Mouse (Mus musculus): ENCODE results near the gene Il18r1. TPM values are rescaled to one million over a fixed set of nuclear protein-coding genes. Genes with fewer than 3 reads are reported as not detected.
A peak's percentile ranks its signal among the peaks of the same experiment; 100 is the strongest.

Il18r1 gene
- polyA plus RNA-seq, 1 experiment: 0.05 TPM

GRCm38 (mm10) chr1:40499708-40500107, 34.4 kb downstream of the Il18r1 start:
- no peak for DNase-seq (ENCODE audit: low read depth)
- TF ChIP-seq POLR2A (IDR thresholded peaks at IDR 0.05; ENCODE audit: borderline replicate concordance, extremely low read depth, insufficient read depth, insufficient read length, poor library complexity, severe bottlenecking) (no peak), CTCF (IDR thresholded peaks at IDR 0.05; ENCODE audit: borderline replicate concordance, extremely low read depth, insufficient read depth, insufficient read length) (no peak)

- TF ChIP-seq POLR2A (IDR thresholded peaks at IDR 0.05; ENCODE audit: borderline replicate concordance, extremely low read depth, insufficient read depth, insufficient read length, poor library complexity, severe bottlenecking) (no peak), CTCF (IDR thresholded peaks at IDR 0.05; ENCODE audit: borderline replicate concordance, extremely low read depth, insufficient read depth, insufficient read length) (no peak)
- DNase-seq (ENCODE audit: low read depth): no peak
Observed at GRCm38 (mm10) chr1:40501126-40501525, 35.8 kb downstream of the Il18r1 start.

- no peak for DNase-seq (ENCODE audit: low read depth)
- TF ChIP-seq CTCF (IDR thresholded peaks at IDR 0.05; ENCODE audit: borderline replicate concordance, extremely low read depth, insufficient read depth, insufficient read length) (no peak), POLR2A (IDR thresholded peaks at IDR 0.05; ENCODE audit: borderline replicate concordance, extremely low read depth, insufficient read depth, insufficient read length, poor library complexity, severe bottlenecking) (no peak)
Observed at GRCm38 (mm10) chr1:40501546-40502398, 36.4 kb downstream of the Il18r1 start.

GRCm38 (mm10) chr1:40504548-40504947, 39.2 kb downstream of the Il18r1 start:
- DNase-seq (ENCODE audit: low read depth): no peak
- no peak for TF ChIP-seq POLR2A (IDR thresholded peaks at IDR 0.05; ENCODE audit: borderline replicate concordance, extremely low read depth, insufficient read depth, insufficient read length, poor library complexity, severe bottlenecking)
- no peak for TF ChIP-seq CTCF (IDR thresholded peaks at IDR 0.05; ENCODE audit: borderline replicate concordance, extremely low read depth, insufficient read depth, insufficient read length)

GRCm38 (mm10) chr1:40514851-40515585, 49.7 kb downstream of the Il18r1 start, which contains the start of gene Il18rap:
Gene Il18rap, plus strand, starts transcription at chr1:40515362.
- TF ChIP-seq CTCF (IDR thresholded peaks at IDR 0.05; ENCODE audit: borderline replicate concordance, extremely low read depth, insufficient read depth, insufficient read length): no peak
- no peak for TF ChIP-seq POLR2A (IDR thresholded peaks at IDR 0.05; ENCODE audit: borderline replicate concordance, extremely low read depth, insufficient read depth, insufficient read length, poor library complexity, severe bottlenecking)
- DNase-seq (ENCODE audit: low read depth): peak; percentile 77

GRCm38 (mm10) chr1:40516364-40516763, 51.0 kb downstream of the Il18r1 start:
- TF ChIP-seq CTCF (IDR thresholded peaks at IDR 0.05; ENCODE audit: borderline replicate concordance, extremely low read depth, insufficient read depth, insufficient read length) (no peak), POLR2A (IDR thresholded peaks at IDR 0.05; ENCODE audit: borderline replicate concordance, extremely low read depth, insufficient read depth, insufficient read length, poor library complexity, severe bottlenecking) (no peak)

GRCm38 (mm10) chr1:40522918-40523317, 57.6 kb downstream of the Il18r1 start:
- no peak for TF ChIP-seq CTCF (IDR thresholded peaks at IDR 0.05; ENCODE audit: borderline replicate concordance, extremely low read depth, insufficient read depth, insufficient read length)
- TF ChIP-seq POLR2A (IDR thresholded peaks at IDR 0.05; ENCODE audit: borderline replicate concordance, extremely low read depth, insufficient read depth, insufficient read length, poor library complexity, severe bottlenecking): no peak
- DNase-seq (ENCODE audit: low read depth): no peak

More at GRCm38 (mm10) chr1:40516364-40516763, 51.0 kb downstream of the Il18r1 start:
- DNase-seq (ENCODE audit: low read depth): no peak

GRCm38 (mm10) chr1:40523971-40524722, 58.8 kb downstream of the Il18r1 start:
- DNase-seq (ENCODE audit: low read depth): no peak
- TF ChIP-seq CTCF (IDR thresholded peaks at IDR 0.05; ENCODE audit: borderline replicate concordance, extremely low read depth, insufficient read depth, insufficient read length): no peak
- no peak for TF ChIP-seq POLR2A (IDR thresholded peaks at IDR 0.05; ENCODE audit: borderline replicate concordance, extremely low read depth, insufficient read depth, insufficient read length, poor library complexity, severe bottlenecking)

- no peak for DNase-seq (ENCODE audit: low read depth)
- TF ChIP-seq CTCF (IDR thresholded peaks at IDR 0.05; ENCODE audit: borderline replicate concordance, extremely low read depth, insufficient read depth, insufficient read length): no peak
Observed at GRCm38 (mm10) chr1:40529287-40529686, 63.9 kb downstream of the Il18r1 start.

GRCm38 (mm10) chr1:40537577-40537976, 72.2 kb downstream of the Il18r1 start:
- TF ChIP-seq CTCF (IDR thresholded peaks at IDR 0.05; ENCODE audit: borderline replicate concordance, extremely low read depth, insufficient read depth, insufficient read length) (peak; percentile 21; the same call in 1 of the 2 replicates), POLR2A (IDR thresholded peaks at IDR 0.05; ENCODE audit: borderline replicate concordance, extremely low read depth, insufficient read depth, insufficient read length, poor library complexity, severe bottlenecking) (no peak)
- DNase-seq (ENCODE audit: low read depth): peak; percentile 16

- TF ChIP-seq CTCF (IDR thresholded peaks at IDR 0.05; ENCODE audit: borderline replicate concordance, extremely low read depth, insufficient read depth, insufficient read length) (peak; percentile 74; the same call in 1 of the 2 replicates), POLR2A (IDR thresholded peaks at IDR 0.05; ENCODE audit: borderline replicate concordance, extremely low read depth, insufficient read depth, insufficient read length, poor library complexity, severe bottlenecking) (no peak)
- DNase-seq (ENCODE audit: low read depth): peak; percentile 80
Observed at GRCm38 (mm10) chr1:40544650-40545049, 79.3 kb downstream of the Il18r1 start.
